Mouse (Mus musculus) stomach, embryonic 16.5 days (tissue): ENCODE data around the gene Zfp260. TPM values are rescaled to one million over a fixed set of nuclear protein-coding genes. Genes with fewer than 3 reads are reported as not detected.

Experiments used
- ATAC-seq: fragments of 200-750 bp; cut with Nextera tagmentation; 2 replicates; pipeline ENCODE4 v1.8.0; 2017; ENCODE audit warnings: moderate number of reproducible peaks, moderate TSS enrichment; ENCODE audit not compliant: insufficient read depth, low FRiP score
- H3K27ac ChIP-seq: fragments of 300-500 bp; sonication (generic); 2 replicates; pipeline ENCODE4 v1.5.1; 2014; ENCODE audit warnings: low read length
- H3K27me3 ChIP-seq: fragments of 300-500 bp; sonication (generic); 2 replicates; pipeline ENCODE4 v1.6.1; 2014; ENCODE audit warnings: low read length, control low read depth, mixed read lengths; ENCODE audit not compliant: control insufficient read depth, insufficient read depth
- H3K36me3 ChIP-seq: fragments of 300-500 bp; sonication (generic); 2 replicates; pipeline ENCODE4 v1.6.1; 2014; ENCODE audit warnings: low read length; ENCODE audit not compliant: control insufficient read depth, insufficient read depth
- H3K4me1 ChIP-seq: fragments of 300-500 bp; sonication (generic); 2 replicates; pipeline ENCODE4 v1.6.1; 2014; ENCODE audit warnings: low read length, control low read depth, mixed read lengths; ENCODE audit not compliant: control insufficient read depth, insufficient read depth
- H3K4me2 ChIP-seq: fragments of 300-500 bp; sonication (generic); 2 replicates; pipeline ENCODE4 v1.6.1; 2014; ENCODE audit warnings: low read depth, low read length, mixed read lengths
- H3K4me3 ChIP-seq: fragments of 300-500 bp; sonication (generic); replicated peaks from 2 replicates; pipeline ENCODE4 v1.5.1; 2014; ENCODE audit warnings: mild to moderate bottlenecking, low read length
- H3K9ac ChIP-seq: fragments of 300-500 bp; sonication (generic); 2 replicates; pipeline ENCODE4 v1.6.1; 2014; ENCODE audit warnings: low read length
- H3K9me3 ChIP-seq: fragments of 300-500 bp; sonication (generic); replicated peaks from 2 replicates; pipeline ENCODE4 v1.6.1; 2016; ENCODE audit warnings: low read length, control low read depth; ENCODE audit not compliant: control insufficient read depth
- WGBS: fragments of 180-500 bp; shearing (Covaris S2); extraction: QIAGEN DNeasy Blood & Tissue Kit; methylation state at CpG from one replicate; pipeline ENCODE4 v1.1.7; 2014; 5-methylcytosine and 5-hydroxymethylcytosine counted together
- polyA plus RNA-seq: library from polyadenylated mRNA; unstranded; fragments of >200 nt; fragmentation: Nextera tagmentation; extraction: Ambion mirVana; gene quantifications from 2 replicates; pipeline ENCODE4 v1.2.1, GENCODE M21; 2015

Zfp260 gene
- polyA plus RNA-seq, 1 experiment from 2014 or later = 96.5 TPM

DNA sequence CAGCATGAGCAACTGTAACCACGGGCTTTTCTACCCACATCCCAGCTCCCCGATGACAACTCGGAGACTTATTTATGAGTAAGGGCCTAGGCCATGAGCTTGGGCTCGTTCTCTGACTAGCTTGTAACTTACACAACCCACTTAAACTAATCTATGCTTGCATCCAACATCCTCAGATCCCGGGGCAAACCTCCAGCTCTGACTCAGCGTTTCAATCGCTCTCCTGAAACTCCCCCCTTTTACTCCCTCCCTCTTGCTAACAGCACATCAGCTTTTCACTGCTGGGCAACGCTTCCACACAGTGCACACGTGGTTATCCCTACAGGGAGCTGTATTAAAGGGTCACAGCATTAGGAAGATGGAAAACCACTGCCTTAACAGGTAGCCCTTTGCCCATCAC, 8.1 kb upstream of the Zfp260 start:
- Histone ChIP-seq H3K36me3 (peaks cover 9% of the 10 kb centered on the region), H3K9me3 (no peaks in the 10 kb centered on the region), H3K27me3 (no peaks in the 10 kb centered on the region), H3K4me1 (peaks cover 10% of the 10 kb centered on the region), H3K9ac (no peak overlapping the region), H3K27ac (no peak overlapping the region), H3K4me3 (no peak overlapping the region), H3K4me2 (no peak overlapping the region)
- 83% methylated on average over 9 of the region's 9 CpGs for WGBS
- ATAC-seq = no peak

DNA sequence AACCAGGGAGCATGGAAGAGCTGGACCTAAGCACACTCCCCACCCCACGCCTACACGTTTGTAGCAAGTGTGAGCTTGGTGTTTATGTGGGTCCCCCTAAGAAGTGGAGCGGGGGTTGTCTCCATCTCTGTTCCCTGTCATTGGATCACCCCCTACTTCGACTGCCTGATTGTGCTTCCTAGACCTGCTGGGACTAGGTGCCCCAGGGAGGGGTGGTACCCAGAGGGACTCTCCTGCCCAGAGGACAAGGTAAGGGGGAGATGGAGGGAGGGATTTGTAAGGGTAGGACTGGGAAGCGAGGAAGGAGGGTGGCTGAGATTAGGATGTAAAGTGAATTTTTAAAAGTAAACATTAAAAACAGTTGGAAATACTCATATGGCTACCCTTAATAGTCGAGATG, 5.2 kb upstream of the Zfp260 start:
- peaks cover 15% of the 10 kb centered on the region for H3K4me1 ChIP-seq
- WGBS = 15% methylated on average over 6 of the region's 6 CpGs
- no peak for ATAC-seq
- H3K9ac ChIP-seq = peak overlapping the region; percentile 82
- peaks cover 9% of the 10 kb centered on the region for H3K36me3 ChIP-seq
- H3K4me3 ChIP-seq = peak overlapping the region; percentile 73
- H3K9me3 ChIP-seq = no peaks in the 10 kb centered on the region
- H3K27ac ChIP-seq = no peak overlapping the region
- no peaks in the 10 kb centered on the region for H3K27me3 ChIP-seq
- peak overlapping the region; percentile 95 for H3K4me2 ChIP-seq

DNA sequence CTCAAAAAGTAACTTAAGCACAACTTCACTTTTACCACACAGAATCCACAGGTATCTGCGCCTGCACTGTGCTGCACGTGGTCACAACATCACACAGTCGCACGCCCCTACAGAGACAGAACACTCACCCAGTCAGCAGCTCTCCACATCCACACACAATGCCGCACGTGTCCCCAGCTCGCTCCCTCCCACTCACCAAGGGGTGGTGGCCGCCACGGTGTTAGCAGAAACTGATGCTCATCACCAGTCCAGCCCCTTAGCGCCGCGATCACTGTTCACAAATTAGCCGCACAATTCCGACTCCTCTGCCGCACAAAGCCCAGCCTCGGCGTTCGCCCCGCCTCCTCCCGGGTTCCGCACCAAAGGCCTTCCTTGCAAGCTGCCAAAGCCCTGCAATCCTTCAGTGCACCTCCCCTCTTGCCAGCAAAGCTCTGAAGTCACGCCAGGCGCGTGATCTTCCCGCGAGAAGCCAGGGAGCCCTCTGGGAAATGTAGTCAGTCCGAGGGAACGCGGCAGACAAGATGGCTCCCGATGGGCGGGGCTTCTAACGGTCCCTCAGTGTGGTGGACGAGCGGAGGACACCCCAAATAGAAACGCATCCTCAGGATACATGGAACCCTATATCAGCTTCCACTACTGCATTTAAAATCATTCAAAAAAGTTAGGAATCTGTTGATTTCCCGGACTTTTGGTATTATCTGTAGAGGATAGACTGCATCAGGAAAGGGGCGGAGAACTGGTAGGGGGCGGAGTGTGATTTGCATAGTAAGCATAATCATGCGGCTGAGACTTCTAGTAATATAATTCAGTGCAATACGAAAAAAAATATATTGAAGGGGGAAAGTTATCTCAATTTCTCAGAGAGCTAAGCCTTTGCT, 4.2 kb upstream of the Zfp260 start, which contains the start of the genes Gm26920 and Zfp566:
Gm26920 (minus strand) TSS at position 319 of the 878 bp plus-strand sequence.
Zfp566 (minus strand) TSS at position 436 of the 878 bp plus-strand sequence.
- H3K9ac ChIP-seq = peak within 1 kb of the TSS; percentile 82
- no peaks in the 10 kb centered on the region for H3K9me3 ChIP-seq
- WGBS = under 1% methylated on average over 40 of the region's 40 CpGs
- H3K36me3 ChIP-seq = peaks cover 4% of the 10 kb centered on the region; the same call in 1 of the 2 replicates
- peak within 1 kb of the TSS; percentile 79 for H3K27ac ChIP-seq
- no peaks in the 10 kb centered on the region for H3K27me3 ChIP-seq
- peak; percentile 91 for ATAC-seq
- H3K4me3 ChIP-seq = peak within 1 kb of the TSS; percentile 73
- peaks cover 16% of the 10 kb centered on the region for H3K4me1 ChIP-seq
- peak within 1 kb of the TSS; percentile 95 for H3K4me2 ChIP-seq

DNA sequence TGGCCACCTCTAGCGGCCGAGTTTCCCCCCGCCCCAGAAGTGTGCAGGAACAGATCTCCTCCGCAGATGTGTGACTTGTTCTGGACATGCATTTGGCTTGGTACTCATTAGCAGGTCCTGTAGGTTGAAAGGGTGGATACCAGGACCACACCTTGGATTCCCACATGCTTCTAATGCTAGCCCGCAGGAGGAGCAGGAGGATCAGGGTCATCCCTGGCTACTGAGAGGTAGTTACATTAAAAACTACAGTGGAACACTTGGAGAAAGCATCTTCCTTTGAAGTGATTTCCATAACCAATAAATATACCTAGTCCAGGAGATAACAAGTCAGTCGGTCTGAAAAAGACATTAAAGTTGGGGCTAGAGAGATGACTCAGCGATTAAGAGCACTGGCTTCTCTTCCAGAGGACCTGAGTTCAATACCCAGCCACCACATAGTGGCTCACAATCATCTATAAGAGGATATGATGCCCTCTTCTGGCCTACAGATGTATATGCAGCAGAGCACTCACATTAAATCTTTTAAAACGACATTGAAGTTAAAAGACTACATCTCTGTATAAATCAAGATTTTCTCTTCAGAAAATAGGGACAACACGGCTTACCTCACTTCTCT, 3.5 kb upstream of the Zfp260 start:
- Histone ChIP-seq H3K4me2 (peak overlapping the region; percentile 95), H3K4me1 (peaks cover 16% of the 10 kb centered on the region), H3K4me3 (peak overlapping the region; percentile 73), H3K27ac (peak overlapping the region; percentile 54; the same call in 1 of the 2 replicates), H3K27me3 (no peaks in the 10 kb centered on the region), H3K36me3 (no peaks in the 10 kb centered on the region), H3K9me3 (no peaks in the 10 kb centered on the region), H3K9ac (peak overlapping the region; percentile 58; the same call in 1 of the 2 replicates)
- 8% methylated on average over 9 of the region's 9 CpGs for WGBS
- no peak for ATAC-seq

DNA sequence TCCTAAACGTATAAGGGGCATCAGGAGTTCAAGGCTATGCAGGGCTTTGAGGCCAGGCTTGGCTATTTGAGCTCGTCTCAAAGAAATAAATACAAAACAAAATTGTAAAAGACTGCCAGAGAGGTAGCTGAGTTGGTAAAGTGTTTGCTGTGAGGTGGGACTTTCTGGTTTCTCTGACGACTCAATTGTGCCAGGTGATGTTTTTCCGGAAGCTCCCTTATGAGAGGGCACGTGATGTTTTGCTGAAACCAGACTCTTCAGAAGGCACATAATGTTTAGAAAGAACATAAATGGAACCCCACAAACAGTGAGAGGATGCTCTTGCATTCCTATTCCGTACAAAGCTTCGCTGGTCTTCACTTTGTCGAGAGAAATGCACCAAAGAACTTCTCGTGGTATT, 1.9 kb upstream of the Zfp260 start:
- Histone ChIP-seq H3K27ac (no peak overlapping the region), H3K9me3 (no peaks in the 10 kb centered on the region), H3K36me3 (no peaks in the 10 kb centered on the region), H3K4me3 (no peak overlapping the region), H3K27me3 (no peaks in the 10 kb centered on the region), H3K4me2 (no peak overlapping the region), H3K9ac (no peak overlapping the region), H3K4me1 (peaks cover 20% of the 10 kb centered on the region)
- no peak for ATAC-seq
- 81% methylated on average over 9 of the region's 9 CpGs for WGBS

DNA sequence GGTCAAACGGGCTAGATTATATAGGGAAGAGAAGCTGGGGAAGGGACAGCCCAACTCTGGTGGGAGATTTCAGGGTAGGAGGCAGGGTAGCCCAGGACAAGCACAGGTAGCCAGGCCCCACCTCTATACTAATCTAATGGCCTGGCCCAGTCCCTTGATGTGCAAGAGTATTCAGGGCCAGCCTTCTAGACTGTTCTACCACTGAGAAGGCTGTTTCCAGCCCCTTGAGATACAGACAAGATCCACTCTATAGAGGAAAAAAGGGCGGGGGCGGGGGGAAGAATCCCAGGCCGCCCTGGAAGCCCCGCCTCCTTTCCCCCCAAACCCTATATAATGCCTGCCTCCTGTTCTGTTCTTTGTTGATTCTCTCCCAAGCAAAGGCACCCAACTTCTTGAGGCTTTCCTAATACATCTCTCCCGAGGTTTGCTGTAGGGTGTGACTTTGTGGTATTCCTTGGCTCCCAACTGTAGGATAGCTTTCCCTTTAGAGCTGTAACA, 610 bp upstream of the Zfp260 start:
- Histone ChIP-seq H3K4me3 (peak overlapping the region; percentile 80), H3K36me3 (no peaks in the 10 kb centered on the region; the same call in 1 of the 2 replicates), H3K27ac (peak overlapping the region; percentile 99; the same call in 1 of the 2 replicates), H3K4me1 (peaks cover 18% of the 10 kb centered on the region), H3K9me3 (no peaks in the 10 kb centered on the region), H3K9ac (peak overlapping the region; percentile 92), H3K4me2 (peak overlapping the region; percentile 65), H3K27me3 (no peaks in the 10 kb centered on the region)
- WGBS = 67% methylated on average over 6 of the region's 6 CpGs
- no peak for ATAC-seq

DNA sequence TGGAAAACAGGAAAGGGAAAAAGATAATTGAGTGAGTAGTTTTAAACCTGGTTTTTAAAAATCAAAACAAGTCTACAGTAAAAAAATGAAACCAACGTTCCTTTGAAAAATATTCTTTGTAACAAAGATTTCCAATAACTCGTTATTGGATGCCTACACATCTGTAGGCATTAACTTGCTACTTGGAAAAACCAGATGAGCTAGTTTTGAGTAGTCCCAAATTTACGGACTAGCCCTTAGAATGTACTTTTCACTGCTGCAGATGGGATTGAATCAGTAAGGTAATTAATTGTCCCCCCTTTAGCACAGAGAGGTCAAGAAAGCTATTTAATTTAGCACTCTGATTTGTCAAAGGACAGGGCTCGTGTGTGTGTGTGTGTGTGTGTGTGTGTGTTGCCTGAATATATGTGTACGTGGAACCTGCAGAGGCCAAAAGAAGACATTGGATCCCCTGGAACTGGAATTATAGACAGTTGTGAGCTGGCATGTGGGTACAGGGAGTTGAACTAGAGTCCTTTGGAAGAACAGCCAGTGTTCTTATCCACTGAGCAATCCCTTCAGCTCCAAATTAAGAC, 1.1 kb downstream of the Zfp260 start:
- 3% methylated on average over 5 of the region's 5 CpGs for WGBS
- H3K27ac ChIP-seq = peak overlapping the region; percentile 49

DNA sequence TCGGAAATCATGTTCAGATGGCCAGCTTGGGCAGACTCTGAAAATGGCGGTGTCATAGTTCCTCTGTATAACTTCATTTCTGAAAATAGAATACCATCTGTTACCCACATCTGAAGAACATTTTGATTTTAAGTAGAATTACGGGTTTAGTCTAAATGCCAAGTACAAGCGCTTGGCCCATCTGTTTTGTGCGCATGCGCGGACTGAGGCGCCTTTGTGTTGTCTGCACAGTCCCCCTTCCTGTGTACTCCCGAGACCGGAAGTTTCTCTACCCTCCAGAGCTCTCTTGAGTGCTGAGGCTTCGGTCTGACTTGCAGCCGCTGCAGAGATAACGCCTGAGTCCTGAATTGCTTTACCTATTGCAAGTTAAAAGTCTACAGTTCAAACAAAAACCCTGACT, 4.7 kb downstream of the Zfp260 start:
- Histone ChIP-seq H3K4me3 (no peak overlapping the region), H3K4me2 (no peak overlapping the region), H3K9ac (no peak overlapping the region), H3K36me3 (peaks cover 42% of the 10 kb centered on the region), H3K9me3 (peaks cover 12% of the 10 kb centered on the region), H3K27me3 (no peaks in the 10 kb centered on the region), H3K27ac (no peak overlapping the region), H3K4me1 (peaks cover 7% of the 10 kb centered on the region; the same call in 1 of the 2 replicates)
- ATAC-seq = no peak
- 93% methylated on average over 13 of the region's 13 CpGs for WGBS

More for the DNA sequence above, 1.1 kb downstream of the Zfp260 start:
- Histone ChIP-seq H3K9me3 (no peaks in the 10 kb centered on the region), H3K9ac (peak overlapping the region; percentile 72), H3K4me1 (peaks cover 11% of the 10 kb centered on the region; the same call in 1 of the 2 replicates), H3K27me3 (no peaks in the 10 kb centered on the region), H3K4me3 (peak overlapping the region; percentile 80), H3K36me3 (peaks cover 14% of the 10 kb centered on the region), H3K4me2 (peak overlapping the region; percentile 85)
- ATAC-seq = no peak
